Mouse (Mus musculus) T-helper 17 cell (primary cell): ENCODE results near the gene Fam129a.
"Not testable (repeated sequence)": the region's sequence is repeated elsewhere in the genome, so short reads cannot be mapped to it uniquely, and the experiment has no call there.

Source experiments
- in situ Hi-C, 2 experiments: fragments of 300-600 bp; cut with MboI, MseI; formaldehyde crosslinking; loops; 1 replicate in 1 of 2; 2 replicates in 1 of 2; pipeline ENCODE4 v1.15.1; 2025; ENCODE audit warnings: high pct_unique_total_duplicates in 2 of 2

Fam129a gene

GRCm38 (mm10) chr1:151583457-151584181 lies 12.6 kb downstream of the Fam129a start:
- in situ Hi-C loops, result no loop called here

DNA sequence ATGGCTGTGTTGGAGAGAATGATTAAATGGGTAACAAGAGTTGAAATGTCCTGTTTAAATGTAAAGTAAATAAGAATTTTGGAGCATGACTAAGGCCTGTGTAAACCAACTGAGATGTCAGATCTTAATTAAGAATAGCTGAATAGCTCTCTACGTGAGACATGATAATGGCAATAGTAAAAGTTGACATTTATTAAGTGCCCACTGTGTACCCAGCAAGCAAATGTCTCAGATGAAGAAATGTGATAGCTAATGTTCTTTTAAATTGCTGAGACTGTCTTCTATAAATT lies 13.1 kb downstream of the Fam129a start:
- in situ Hi-C loops, result no loop called here

DNA sequence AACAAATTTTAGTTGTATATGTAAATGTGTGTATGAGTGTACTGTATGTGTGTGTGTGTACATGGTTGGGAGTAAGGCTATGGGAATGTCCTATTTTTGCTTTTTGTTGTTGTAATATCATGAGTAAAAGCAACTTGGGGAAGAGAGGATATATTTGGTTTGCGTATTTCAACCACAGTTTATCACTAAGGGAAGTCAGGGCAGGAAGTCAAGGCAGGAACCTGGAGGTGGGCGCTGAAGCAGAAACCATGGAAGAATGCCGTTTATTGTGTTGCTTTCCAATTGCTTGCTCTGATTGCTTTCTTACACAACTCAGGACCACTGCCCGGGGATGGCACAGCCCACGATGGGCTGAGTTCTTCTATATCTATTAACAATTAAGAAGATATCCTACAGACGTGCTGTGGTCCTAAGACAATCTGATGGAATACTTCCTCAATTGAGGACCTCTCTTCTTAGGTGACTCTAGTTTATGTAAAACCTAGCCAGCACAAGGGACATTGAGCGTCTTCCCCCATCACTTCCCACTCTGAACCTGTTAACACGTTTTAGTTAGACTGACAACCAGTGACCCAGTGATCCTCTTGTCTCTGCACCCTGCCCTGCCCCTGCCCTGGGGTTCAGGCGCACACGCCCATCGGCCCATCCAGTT lies 13.7 kb downstream of the Fam129a start:
- in situ Hi-C loops, result loop anchor here in 1 of 2 experiments (5.0 kb wide), 1 partner anchor 53 kb away; no protein-coding TSS in a partner anchor

DNA sequence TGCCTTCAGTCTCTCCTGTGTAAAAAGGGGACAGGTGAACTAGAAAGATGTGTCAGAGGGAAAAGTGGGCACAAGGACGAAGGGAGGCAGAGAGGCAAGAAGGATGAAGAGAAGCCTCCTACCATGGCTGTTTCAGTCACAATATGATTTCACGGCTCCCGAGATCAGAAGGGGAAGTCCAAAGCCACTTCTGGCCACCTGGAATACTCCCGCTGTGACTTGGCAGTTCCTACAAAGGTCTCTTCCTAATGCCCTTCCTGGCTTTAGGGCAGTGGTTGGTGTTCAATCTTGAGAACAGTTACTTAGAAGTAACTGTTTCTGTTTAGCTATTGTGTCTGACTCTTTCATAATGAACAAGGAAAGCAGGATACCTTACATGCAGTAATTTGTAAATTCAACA lies 14.7 kb downstream of the Fam129a start:
- in situ Hi-C loops, result loop anchor here in 1 of 2 experiments (5.0 kb wide), 1 partner anchor 52 kb away; no protein-coding TSS in a partner anchor

DNA sequence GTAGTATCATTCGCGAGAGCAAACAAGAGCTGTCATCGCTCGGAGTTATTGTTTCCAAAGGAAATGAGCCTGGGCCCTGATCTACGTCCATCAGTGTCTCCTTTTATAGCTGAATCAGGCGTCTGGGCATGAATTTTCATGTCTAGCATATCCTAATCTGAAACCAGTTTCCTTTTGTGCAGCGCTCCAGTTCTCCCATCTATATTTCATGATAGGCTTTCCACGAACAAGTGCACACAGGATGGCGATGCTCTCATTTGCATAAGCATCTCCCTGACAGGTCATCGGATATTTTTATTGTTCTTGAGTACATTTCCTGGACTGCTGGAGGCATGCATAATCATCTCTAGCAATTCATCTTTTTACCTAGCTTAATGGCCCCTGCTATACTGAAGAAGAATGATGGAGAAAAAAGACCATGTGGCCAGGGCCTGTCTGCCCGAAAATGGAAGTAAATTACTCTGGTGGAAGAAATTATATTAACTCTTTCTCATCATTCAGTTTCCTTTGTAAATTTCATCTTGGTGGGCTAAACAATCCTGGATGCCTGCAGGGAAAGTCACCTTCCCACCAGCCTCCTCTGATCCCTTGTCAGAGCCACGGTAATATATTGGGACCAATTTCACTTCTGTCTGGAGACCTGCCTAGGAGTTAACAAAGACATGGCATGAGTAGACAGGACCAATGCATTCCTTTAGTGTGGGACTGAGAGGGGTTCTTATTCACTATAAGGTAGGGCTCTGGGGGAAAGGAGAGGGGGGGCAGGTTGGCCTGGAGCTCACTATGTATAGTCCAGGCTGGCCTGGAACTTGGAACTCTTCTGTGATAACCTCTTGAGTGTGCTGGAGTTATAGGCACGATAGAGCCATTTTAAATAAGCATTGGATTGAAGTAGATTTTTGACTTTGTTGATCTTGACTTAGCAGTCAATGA lies 21.4 kb downstream of the Fam129a start:
- in situ Hi-C loops, result no loop called here

- in situ Hi-C loops, result no loop called here
Observed at GRCm38 (mm10) chr1:151594906-151595305, 23.9 kb downstream of the Fam129a start.

GRCm38 (mm10) chr1:151595600-151596299 lies 24.8 kb downstream of the Fam129a start:
- in situ Hi-C loops, result no loop called here

DNA sequence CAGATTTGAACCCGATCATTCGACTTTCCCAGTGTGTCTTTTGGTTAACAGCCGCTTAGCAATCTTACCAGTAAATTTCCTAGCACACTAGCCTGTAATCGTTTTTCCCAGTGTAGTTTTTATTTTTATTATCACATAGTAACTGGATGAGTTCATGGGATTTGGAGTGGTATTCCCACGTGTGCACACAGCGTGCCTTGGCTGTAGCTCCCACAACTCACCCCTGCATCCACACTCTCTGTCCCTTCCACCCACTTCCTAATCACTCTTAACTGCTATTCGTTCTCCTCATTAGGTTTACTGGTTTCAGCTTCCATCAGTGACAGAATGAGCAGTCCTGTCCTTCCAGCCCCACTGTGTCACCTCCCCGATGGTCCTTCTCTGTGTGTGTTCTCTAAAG lies 25.6 kb downstream of the Fam129a start:
- in situ Hi-C loops, result no loop called here

GRCm38 (mm10) chr1:151597677-151598297 lies 26.8 kb downstream of the Fam129a start:
- in situ Hi-C loops, result no loop called here

DNA sequence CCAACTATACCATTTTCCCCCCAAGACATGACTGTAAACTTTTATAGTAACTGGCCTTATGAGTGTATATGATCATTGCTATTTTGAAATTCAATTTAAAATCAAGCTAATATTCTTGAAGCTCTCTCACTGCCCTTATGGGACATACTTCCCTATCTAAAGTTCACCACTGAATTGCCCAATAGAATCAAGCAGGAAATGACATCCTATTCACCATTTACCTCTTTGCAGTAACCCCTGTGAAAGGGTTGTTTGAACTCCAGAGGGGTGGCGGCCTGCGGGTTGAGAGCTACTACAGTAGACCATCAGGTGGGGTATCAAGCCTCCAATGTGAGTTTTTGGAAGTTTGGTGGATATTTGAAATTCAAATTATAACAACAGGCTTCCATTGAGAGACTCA lies 27.9 kb downstream of the Fam129a start:
- in situ Hi-C loops, result no loop called here

DNA sequence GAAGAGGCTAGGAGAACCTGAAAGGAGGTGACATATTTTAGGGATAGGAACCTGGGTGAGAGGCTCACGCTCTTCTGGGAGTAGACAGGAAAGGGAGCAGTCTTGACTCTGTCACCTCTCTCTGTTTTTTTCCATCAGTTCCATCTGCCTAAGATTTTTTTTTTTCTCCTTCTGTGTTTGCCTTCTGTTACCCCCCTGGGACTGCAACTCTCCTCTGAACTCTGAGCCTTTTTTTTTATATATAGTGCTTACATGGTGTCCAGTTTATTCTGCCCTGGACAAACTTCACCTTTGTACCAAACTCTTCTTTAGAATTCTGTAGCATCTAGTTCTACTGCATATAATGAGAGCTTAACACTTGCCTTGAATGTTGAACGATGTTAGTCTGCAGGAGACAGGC lies 33.3 kb downstream of the Fam129a start:
- in situ Hi-C loops, result no loop called here

- in situ Hi-C loops, result not testable (repeated sequence)
Observed at GRCm38 (mm10) chr1:151607957-151608356, 37.0 kb downstream of the Fam129a start.

DNA sequence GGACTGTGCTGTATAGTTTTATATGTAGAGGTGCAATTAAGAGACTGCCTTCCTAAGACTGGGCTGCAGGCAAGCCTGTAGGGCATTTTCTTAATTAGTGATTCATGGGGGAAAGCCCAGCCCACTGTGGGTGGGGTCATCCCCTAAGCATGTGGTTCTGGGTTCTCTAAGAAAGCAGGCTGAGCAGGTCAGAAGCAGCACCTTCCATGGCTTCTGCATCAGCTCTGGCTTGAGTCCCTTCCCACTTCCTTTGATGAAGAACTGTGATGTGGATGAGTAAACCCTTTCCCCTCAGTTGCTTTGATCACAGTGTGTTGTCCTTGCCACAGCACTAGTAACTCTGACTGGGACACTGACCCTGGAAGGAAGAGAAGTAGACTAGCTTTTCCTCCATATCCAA lies 39.6 kb downstream of the Fam129a start:
- in situ Hi-C loops, result no loop called here

- in situ Hi-C loops, result no loop called here
Observed at GRCm38 (mm10) chr1:151614320-151614935, 43.4 kb downstream of the Fam129a start.

GRCm38 (mm10) chr1:151615625-151616024 lies 44.6 kb downstream of the Fam129a start:
- in situ Hi-C loops, result no loop called here

GRCm38 (mm10) chr1:151616555-151617205 lies 45.7 kb downstream of the Fam129a start:
- in situ Hi-C loops, result no loop called here

DNA sequence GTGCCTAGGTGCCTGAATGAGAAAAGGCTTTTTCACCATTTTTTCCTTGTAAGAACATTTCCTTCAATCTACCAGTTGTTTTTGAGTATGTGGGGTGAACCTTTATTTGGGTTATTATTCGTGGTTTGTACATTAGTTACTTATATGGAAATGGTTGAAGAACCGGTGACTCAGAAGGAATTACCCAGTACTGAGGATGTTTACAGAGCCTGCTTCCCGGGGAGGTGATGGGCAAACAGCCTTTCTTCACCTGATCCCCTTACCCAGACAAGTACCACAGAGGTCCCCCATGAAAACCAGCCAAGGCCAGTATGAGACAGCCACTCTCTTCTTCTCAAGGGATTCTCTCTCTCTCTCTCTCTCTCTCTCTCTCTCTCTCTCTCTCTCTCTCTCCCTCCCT lies 47.3 kb downstream of the Fam129a start:
- in situ Hi-C loops, result no loop called here

- in situ Hi-C loops, result no loop called here
Observed at GRCm38 (mm10) chr1:151619281-151619711, 48.3 kb downstream of the Fam129a start.

GRCm38 (mm10) chr1:151620730-151621129 lies 49.7 kb downstream of the Fam129a start:
- in situ Hi-C loops, result no loop called here
